Mouse (Mus musculus) cerebellum, adult 11 months (tissue): ENCODE measurements around the gene Acot11.
A peak's percentile ranks its signal among the peaks of the same experiment; 100 is the strongest.
"Not testable (repeated sequence)": the region's sequence is repeated elsewhere in the genome, so short reads cannot be mapped to it uniquely, and the experiment has no call there.

Experiments used
- DNase-seq: peaks from one replicate; pipeline ENCODE4 v3.0.0; 2022

The Acot11 gene

GRCm38 (mm10) chr4:106810039-106810438 is 5.2 kb upstream of the Acot11 start:
- DNase-seq: no peak

- no peak for DNase-seq
These were observed 2.5 kb upstream of the Acot11 start for GRCm38 (mm10) chr4:106807287-106807686.

- no peak for DNase-seq
These were observed 1.1 kb upstream of the Acot11 start for GRCm38 (mm10) chr4:106805890-106806289.

GRCm38 (mm10) chr4:106804201-106804909 is 443 bp downstream of the Acot11 start:
- DNase-seq: no peak

GRCm38 (mm10) chr4:106803781-106804180 is 1.0 kb downstream of the Acot11 start:
- no peak for DNase-seq

GRCm38 (mm10) chr4:106799772-106800336 is 4.9 kb downstream of the Acot11 start:
- peak; percentile 57 for DNase-seq

- no peak for DNase-seq
These were observed 5.8 kb downstream of the Acot11 start for GRCm38 (mm10) chr4:106798908-106799546.

GRCm38 (mm10) chr4:106795289-106795688 is 9.5 kb downstream of the Acot11 start:
- DNase-seq: no peak

GRCm38 (mm10) chr4:106794247-106794646 is 10.6 kb downstream of the Acot11 start:
- DNase-seq: no peak

GRCm38 (mm10) chr4:106793826-106794225 is 11.0 kb downstream of the Acot11 start:
- DNase-seq: not testable (repeated sequence)

- no peak for DNase-seq
These were observed 12.5 kb downstream of the Acot11 start for GRCm38 (mm10) chr4:106792276-106792675.

GRCm38 (mm10) chr4:106790938-106791337 is 13.9 kb downstream of the Acot11 start:
- no peak for DNase-seq

- not testable (repeated sequence) for DNase-seq
These were observed 14.6 kb downstream of the Acot11 start for GRCm38 (mm10) chr4:106790218-106790617.

GRCm38 (mm10) chr4:106789705-106790104 is 15.1 kb downstream of the Acot11 start:
- DNase-seq: no peak

GRCm38 (mm10) chr4:106788627-106789026 is 16.2 kb downstream of the Acot11 start:
- DNase-seq: no peak

GRCm38 (mm10) chr4:106787830-106788229 is 17.0 kb downstream of the Acot11 start:
- DNase-seq: no peak

- no peak for DNase-seq
These were observed 18.9 kb downstream of the Acot11 start for GRCm38 (mm10) chr4:106785753-106786540.

- no peak for DNase-seq
These were observed 19.5 kb downstream of the Acot11 start for GRCm38 (mm10) chr4:106785345-106785744.

GRCm38 (mm10) chr4:106784806-106785205 is 20.0 kb downstream of the Acot11 start:
- DNase-seq: no peak

GRCm38 (mm10) chr4:106783137-106783536 is 21.7 kb downstream of the Acot11 start:
- no peak for DNase-seq

- no peak for DNase-seq
These were observed 24.8 kb downstream of the Acot11 start for GRCm38 (mm10) chr4:106780045-106780444.

GRCm38 (mm10) chr4:106778116-106778788 is 26.5 kb downstream of the Acot11 start:
- DNase-seq: peak; percentile 85

GRCm38 (mm10) chr4:106776998-106777397 is 27.8 kb downstream of the Acot11 start:
- peak; percentile 20 for DNase-seq
